Mouse (Mus musculus): ENCODE measurements at regions not wholly inside any gene's neighbourhood (a gene's known extent, or its start where the extent isn't known, plus 50 kb on each side); places are given as distances from the start of the nearest gene placed in this dataset.
A peak's percentile ranks its signal among the peaks of the same experiment; 100 is the strongest.
"Not testable (repeated sequence)": the region's sequence is repeated elsewhere in the genome, so short reads cannot be mapped to it uniquely, and the experiment has no call there.

- no peaks in the 10 kb centered on the region for H3K36me3 ChIP-seq (ENCODE audit: control insufficient read depth, insufficient read depth, low read length)
- 70% methylated on average over 5 of the region's 5 CpGs for WGBS
Observed at GRCm38 (mm10) chr9:115840186-115840585, 69.1 kb upstream of the Gadl1 start.

GRCm38 (mm10) chr9:115840791-115841190 is 68.5 kb upstream of the Gadl1 start:
- ATAC-seq (ENCODE audit: low FRiP score, low TSS enrichment) (no peak), DNase-seq (no peak)
- no peak overlapping the region for H3K27ac ChIP-seq (replicated peaks; ENCODE audit: low read depth, low read length)
- no peak overlapping the region for H3K4me2 ChIP-seq (ENCODE audit: low read length)
- no peak overlapping the region for H3K4me3 ChIP-seq (replicated peaks; ENCODE audit: low read depth, low read length)
- H3K27me3 ChIP-seq (ENCODE audit: control insufficient read depth, insufficient read depth, low read length), result no peaks in the 10 kb centered on the region
- H3K9ac ChIP-seq (replicated peaks; ENCODE audit: low read length), result no peak overlapping the region
- WGBS, result 66% methylated on average over 8 of the region's 8 CpGs
- H3K9me3 ChIP-seq (ENCODE audit: control insufficient read depth, low read length), result no peaks in the 10 kb centered on the region
- H3K36me3 ChIP-seq (ENCODE audit: control insufficient read depth, insufficient read depth, low read length), result no peaks in the 10 kb centered on the region
- H3K4me1 ChIP-seq (ENCODE audit: control insufficient read depth, insufficient read depth, low read length), result no peaks in the 10 kb centered on the region

More at GRCm38 (mm10) chr9:115840186-115840585, 69.1 kb upstream of the Gadl1 start:
- H3K27ac ChIP-seq (replicated peaks; ENCODE audit: low read depth, low read length), result no peak overlapping the region
- no peak overlapping the region for H3K4me2 ChIP-seq (ENCODE audit: low read length)
- H3K9me3 ChIP-seq (ENCODE audit: control insufficient read depth, low read length), result no peaks in the 10 kb centered on the region
- H3K4me3 ChIP-seq (replicated peaks; ENCODE audit: low read depth, low read length), result no peak overlapping the region
- no peak overlapping the region for H3K9ac ChIP-seq (replicated peaks; ENCODE audit: low read length)
- no peaks in the 10 kb centered on the region for H3K27me3 ChIP-seq (ENCODE audit: control insufficient read depth, insufficient read depth, low read length)
- no peaks in the 10 kb centered on the region for H3K4me1 ChIP-seq (ENCODE audit: control insufficient read depth, insufficient read depth, low read length)
- ATAC-seq (ENCODE audit: low FRiP score, low TSS enrichment) (no peak), DNase-seq (no peak)

DNA sequence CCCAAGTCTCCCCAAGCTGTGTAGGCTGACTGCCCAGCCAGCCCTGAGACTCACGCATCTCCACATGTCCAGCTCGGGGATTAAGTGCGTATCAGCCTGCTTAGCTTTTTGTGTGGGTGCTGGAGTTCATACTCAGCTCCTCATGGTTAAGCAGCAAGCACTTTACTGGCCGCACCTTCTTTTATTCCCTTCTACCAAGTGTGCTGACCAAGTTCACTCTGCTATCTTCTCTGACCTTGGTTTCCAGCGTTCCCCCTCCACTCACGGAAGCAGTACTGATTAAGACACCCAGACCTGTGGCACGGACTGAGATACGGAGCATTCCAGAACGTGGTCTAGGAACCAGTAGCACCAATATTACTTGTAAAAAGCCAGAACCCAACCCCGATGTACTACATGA is 67.6 kb upstream of the Gadl1 start:
- Histone ChIP-seq H3K9ac (replicated peaks; ENCODE audit: low read length) (no peak overlapping the region), H3K4me2 (ENCODE audit: low read length) (no peak overlapping the region), H3K36me3 (ENCODE audit: control insufficient read depth, insufficient read depth, low read length) (no peaks in the 10 kb centered on the region), H3K4me1 (ENCODE audit: control insufficient read depth, insufficient read depth, low read length) (no peaks in the 10 kb centered on the region), H3K27me3 (ENCODE audit: control insufficient read depth, insufficient read depth, low read length) (no peaks in the 10 kb centered on the region), H3K27ac (replicated peaks; ENCODE audit: low read depth, low read length) (no peak overlapping the region), H3K4me3 (replicated peaks; ENCODE audit: low read depth, low read length) (no peak overlapping the region), H3K9me3 (ENCODE audit: control insufficient read depth, low read length) (no peaks in the 10 kb centered on the region)
- ATAC-seq (ENCODE audit: low FRiP score, low TSS enrichment) (no peak), DNase-seq (no peak)
- WGBS, result 82% methylated on average over 10 of the region's 10 CpGs

- H3K27me3 ChIP-seq (ENCODE audit: control insufficient read depth, insufficient read depth, low read length), result no peaks in the 10 kb centered on the region
- H3K27ac ChIP-seq (replicated peaks; ENCODE audit: low read depth, low read length), result no peak overlapping the region
- no peak overlapping the region for H3K9ac ChIP-seq (replicated peaks; ENCODE audit: low read length)
- no peaks in the 10 kb centered on the region for H3K36me3 ChIP-seq (ENCODE audit: control insufficient read depth, insufficient read depth, low read length)
- ATAC-seq (ENCODE audit: low FRiP score, low TSS enrichment), result no peak
- H3K4me2 ChIP-seq (ENCODE audit: low read length), result no peak overlapping the region
- WGBS, result 67% methylated on average over 4 of the region's 4 CpGs
- H3K9me3 ChIP-seq (ENCODE audit: control insufficient read depth, low read length), result no peaks in the 10 kb centered on the region
- DNase-seq, result no peak
- no peaks in the 10 kb centered on the region for H3K4me1 ChIP-seq (ENCODE audit: control insufficient read depth, insufficient read depth, low read length)
- H3K4me3 ChIP-seq (replicated peaks; ENCODE audit: low read depth, low read length), result no peak overlapping the region
Observed at GRCm38 (mm10) chr9:115844340-115844739, 64.9 kb upstream of the Gadl1 start.

- WGBS, result 83% methylated on average over 5 of the region's 5 CpGs
- Histone ChIP-seq H3K9me3 (ENCODE audit: control insufficient read depth, low read length) (no peaks in the 10 kb centered on the region), H3K27me3 (ENCODE audit: control insufficient read depth, insufficient read depth, low read length) (no peaks in the 10 kb centered on the region), H3K36me3 (ENCODE audit: control insufficient read depth, insufficient read depth, low read length) (no peaks in the 10 kb centered on the region), H3K27ac (replicated peaks; ENCODE audit: low read depth, low read length) (no peak overlapping the region), H3K4me2 (ENCODE audit: low read length) (no peak overlapping the region), H3K4me3 (replicated peaks; ENCODE audit: low read depth, low read length) (no peak overlapping the region), H3K9ac (replicated peaks; ENCODE audit: low read length) (no peak overlapping the region), H3K4me1 (ENCODE audit: control insufficient read depth, insufficient read depth, low read length) (no peaks in the 10 kb centered on the region)
- ATAC-seq (ENCODE audit: low FRiP score, low TSS enrichment) (no peak), DNase-seq (no peak)
Observed at GRCm38 (mm10) chr9:115845091-115845490, 64.2 kb upstream of the Gadl1 start.

DNA sequence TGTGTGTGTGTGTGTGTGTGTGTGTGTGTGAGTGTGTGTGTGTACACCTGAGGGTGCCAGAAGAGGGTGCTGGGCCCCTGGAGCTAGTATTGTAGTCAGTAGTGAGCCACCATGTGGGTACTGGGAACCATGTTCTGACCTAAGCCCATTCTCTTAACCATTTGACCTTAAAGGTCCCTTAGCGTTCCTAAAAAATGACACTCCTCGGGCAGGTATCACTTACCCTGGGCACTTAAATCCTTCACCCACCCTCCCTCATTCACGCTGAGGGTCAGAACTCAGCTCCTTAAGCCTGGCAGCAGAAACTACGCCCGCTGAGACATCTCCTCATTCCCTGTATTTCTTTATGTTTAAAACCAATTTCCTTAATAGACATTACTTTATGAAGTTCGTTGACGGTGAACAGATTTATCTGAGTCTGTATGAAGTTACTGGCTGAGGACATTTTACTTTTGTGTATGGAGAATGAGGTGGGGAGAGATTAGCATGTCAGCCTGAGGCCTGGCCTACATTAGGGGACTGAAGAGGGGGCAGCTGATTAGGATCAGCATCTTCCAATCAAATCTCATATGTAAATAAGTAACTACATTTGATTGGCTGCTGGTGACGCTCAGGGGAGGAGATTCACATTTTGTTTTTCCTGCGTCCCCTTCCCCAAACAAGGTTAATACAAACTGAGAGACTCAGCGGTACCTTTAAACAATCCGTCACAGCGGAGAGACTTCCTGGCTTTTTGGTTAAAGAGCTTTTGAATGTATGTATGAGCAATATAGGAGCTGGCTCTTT is 61.8 kb upstream of the Gadl1 start:
- H3K36me3 ChIP-seq (ENCODE audit: control insufficient read depth, insufficient read depth, low read length), result no peaks in the 10 kb centered on the region
- WGBS, result 47% methylated on average over 12 of the region's 12 CpGs
- ATAC-seq (ENCODE audit: low FRiP score, low TSS enrichment) (peak; percentile 68; the same call in 1 of the 2 replicates), DNase-seq (peak; percentile 64)
- no peaks in the 10 kb centered on the region for H3K9me3 ChIP-seq (ENCODE audit: control insufficient read depth, low read length)
- no peaks in the 10 kb centered on the region for H3K27me3 ChIP-seq (ENCODE audit: control insufficient read depth, insufficient read depth, low read length)
- H3K9ac ChIP-seq (replicated peaks; ENCODE audit: low read length), result no peak overlapping the region
- H3K27ac ChIP-seq (replicated peaks; ENCODE audit: low read depth, low read length), result no peak overlapping the region
- no peaks in the 10 kb centered on the region for H3K4me1 ChIP-seq (ENCODE audit: control insufficient read depth, insufficient read depth, low read length)
- 0 out of 2 replicates have a peak overlapping the region, but pooled peaks have one; percentile 19 for H3K4me3 ChIP-seq (replicated peaks; ENCODE audit: low read depth, low read length)
- peak overlapping the region; percentile 45 for H3K4me2 ChIP-seq (ENCODE audit: low read length)

GRCm38 (mm10) chr9:115853210-115853842 is 55.9 kb upstream of the Gadl1 start:
- not testable (repeated sequence) for ATAC-seq (ENCODE audit: low FRiP score, low TSS enrichment); H3K36me3 ChIP-seq (ENCODE audit: control insufficient read depth, insufficient read depth, low read length); H3K27me3 ChIP-seq (ENCODE audit: control insufficient read depth, insufficient read depth, low read length); H3K4me3 ChIP-seq (replicated peaks; ENCODE audit: low read depth, low read length); H3K4me1 ChIP-seq (ENCODE audit: control insufficient read depth, insufficient read depth, low read length); H3K27ac ChIP-seq (replicated peaks; ENCODE audit: low read depth, low read length); H3K4me2 ChIP-seq (ENCODE audit: low read length); DNase-seq; H3K9ac ChIP-seq (replicated peaks; ENCODE audit: low read length); H3K9me3 ChIP-seq (ENCODE audit: control insufficient read depth, low read length)
- 89% methylated on average over 5 of the region's 5 CpGs for WGBS

GRCm38 (mm10) chr9:115857301-115857700 is 52.0 kb upstream of the Gadl1 start:
- DNase-seq, result no peak
- Histone ChIP-seq H3K9ac (replicated peaks; ENCODE audit: low read length) (no peak overlapping the region), H3K36me3 (ENCODE audit: control insufficient read depth, insufficient read depth, low read length) (no peaks in the 10 kb centered on the region), H3K4me1 (ENCODE audit: control insufficient read depth, insufficient read depth, low read length) (no peaks in the 10 kb centered on the region), H3K9me3 (ENCODE audit: control insufficient read depth, low read length) (no peaks in the 10 kb centered on the region), H3K4me2 (ENCODE audit: low read length) (no peak overlapping the region), H3K27me3 (ENCODE audit: control insufficient read depth, insufficient read depth, low read length) (no peaks in the 10 kb centered on the region), H3K27ac (replicated peaks; ENCODE audit: low read depth, low read length) (no peak overlapping the region), H3K4me3 (replicated peaks; ENCODE audit: low read depth, low read length) (no peak overlapping the region)
- no peak for ATAC-seq (ENCODE audit: low FRiP score, low TSS enrichment)
- WGBS, result 80% methylated on average over 7 of the region's 7 CpGs

GRCm38 (mm10) chr9:115858848-115859247 is 50.4 kb upstream of the Gadl1 start:
- Histone ChIP-seq H3K4me1 (ENCODE audit: control insufficient read depth, insufficient read depth, low read length) (no peaks in the 10 kb centered on the region), H3K4me2 (ENCODE audit: low read length) (no peak overlapping the region), H3K9ac (replicated peaks; ENCODE audit: low read length) (no peak overlapping the region), H3K4me3 (replicated peaks; ENCODE audit: low read depth, low read length) (no peak overlapping the region), H3K36me3 (ENCODE audit: control insufficient read depth, insufficient read depth, low read length) (no peaks in the 10 kb centered on the region), H3K27me3 (ENCODE audit: control insufficient read depth, insufficient read depth, low read length) (no peaks in the 10 kb centered on the region), H3K27ac (replicated peaks; ENCODE audit: low read depth, low read length) (no peak overlapping the region), H3K9me3 (ENCODE audit: control insufficient read depth, low read length) (no peaks in the 10 kb centered on the region)
- ATAC-seq (ENCODE audit: low FRiP score, low TSS enrichment) (no peak), DNase-seq (peak; percentile 39)
- WGBS, result 79% methylated on average over 3 of the region's 3 CpGs

Data from midbrain, embryonic 14.5 days (tissue).